Mouse (Mus musculus): ENCODE measurements around the gene M1ap. TPM values are rescaled to one million over a fixed set of nuclear protein-coding genes. Genes with fewer than 3 reads are reported as not detected.

M1ap gene
- polyA plus RNA-seq, 1 experiment from 2014 or later: 0.16 TPM

DNA sequence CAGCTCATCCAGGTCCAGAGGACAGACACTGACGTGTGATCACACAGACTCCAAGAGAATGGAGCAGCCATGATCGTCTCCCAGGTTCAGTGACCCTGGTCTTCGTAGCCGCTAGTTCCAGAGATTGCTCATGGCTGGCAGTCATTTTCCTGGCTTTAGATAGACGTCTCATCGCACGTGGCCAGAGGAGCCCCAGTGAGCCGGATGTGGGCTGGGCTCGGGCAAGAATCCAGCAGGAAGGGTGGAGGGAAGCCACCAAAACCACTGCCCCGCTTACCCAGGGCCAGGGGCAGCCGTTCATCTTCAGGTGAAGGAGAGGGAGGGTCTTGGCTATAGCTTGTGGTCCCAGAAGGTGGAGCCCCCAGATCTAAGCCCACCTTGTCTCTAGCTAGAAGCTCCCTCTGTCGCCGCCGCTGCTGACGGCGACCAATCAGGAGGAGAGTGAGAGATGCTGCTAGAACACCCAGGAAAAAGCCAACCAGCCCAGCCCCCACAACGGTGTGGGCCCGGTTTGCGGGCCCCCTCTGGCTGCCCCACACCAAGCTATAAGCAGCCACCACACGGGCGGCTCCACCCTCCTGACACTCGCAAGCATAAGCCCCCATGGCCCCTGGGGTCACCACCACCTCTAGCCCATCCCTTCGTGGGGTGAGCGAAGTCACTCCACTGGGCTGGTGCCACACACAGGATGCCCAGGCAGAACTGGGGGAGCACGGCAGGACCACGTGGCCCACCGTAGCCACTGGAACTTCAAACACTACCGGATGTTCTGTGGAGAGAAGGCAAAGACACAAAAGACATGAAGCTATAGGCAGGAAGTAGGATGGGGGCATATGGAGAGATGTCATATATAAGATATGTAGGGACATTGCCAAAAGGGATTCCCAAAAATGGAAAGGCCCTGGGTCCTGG, 33.1 kb upstream of the M1ap start:
- Histone ChIP-seq H3K9me3 (ENCODE audit: control insufficient read depth, low read length) (no peaks in the 10 kb centered on the region), H3K9ac (no peak overlapping the region), H3K4me2 (replicated peaks) (no peak overlapping the region), H3K27ac (no peak overlapping the region), H3K4me1 (replicated peaks; ENCODE audit: control insufficient read depth, insufficient read depth, low read length) (no peaks in the 10 kb centered on the region), H3K36me3 (replicated peaks; ENCODE audit: control insufficient read depth, insufficient read depth) (peaks cover 38% of the 10 kb centered on the region), H3K4me3 (replicated peaks; ENCODE audit: low read length) (no peak overlapping the region), H3K27me3 (ENCODE audit: control insufficient read depth, insufficient read depth, low read length) (no peaks in the 10 kb centered on the region)
- ATAC-seq (ENCODE audit: low FRiP score) (no peak), DNase-seq (ENCODE audit: low spot score) (no peak)
- WGBS: 83% methylated on average over 28 of the region's 28 CpGs

- H3K9me3 ChIP-seq (ENCODE audit: control insufficient read depth, low read length): no peaks in the 10 kb centered on the region
- H3K36me3 ChIP-seq (replicated peaks; ENCODE audit: control insufficient read depth, insufficient read depth): peaks cover 51% of the 10 kb centered on the region
Observed at GRCm38 (mm10) chr6:82915889-82916288, 30.8 kb upstream of the M1ap start.

GRCm38 (mm10) chr6:82916459-82916858, 30.2 kb upstream of the M1ap start:
- Histone ChIP-seq H3K9ac (no peak overlapping the region), H3K27ac (no peak overlapping the region), H3K4me1 (replicated peaks; ENCODE audit: control insufficient read depth, insufficient read depth, low read length) (no peaks in the 10 kb centered on the region), H3K27me3 (ENCODE audit: control insufficient read depth, insufficient read depth, low read length) (no peaks in the 10 kb centered on the region), H3K36me3 (replicated peaks; ENCODE audit: control insufficient read depth, insufficient read depth) (peaks cover 51% of the 10 kb centered on the region), H3K4me2 (replicated peaks) (no peak overlapping the region), H3K4me3 (replicated peaks; ENCODE audit: low read length) (no peak overlapping the region), H3K9me3 (ENCODE audit: control insufficient read depth, low read length) (no peaks in the 10 kb centered on the region)
- ATAC-seq (ENCODE audit: low FRiP score) (no peak), DNase-seq (ENCODE audit: low spot score) (no peak)
- WGBS: 86% methylated on average over 4 of the region's 4 CpGs

More at GRCm38 (mm10) chr6:82915889-82916288, 30.8 kb upstream of the M1ap start:
- 16% methylated on average over 3 of the region's 3 CpGs for WGBS
- Histone ChIP-seq H3K27me3 (ENCODE audit: control insufficient read depth, insufficient read depth, low read length) (no peaks in the 10 kb centered on the region), H3K4me2 (replicated peaks) (no peak overlapping the region), H3K9ac (no peak overlapping the region), H3K4me1 (replicated peaks; ENCODE audit: control insufficient read depth, insufficient read depth, low read length) (no peaks in the 10 kb centered on the region), H3K4me3 (replicated peaks; ENCODE audit: low read length) (no peak overlapping the region), H3K27ac (no peak overlapping the region)
- DNase-seq (ENCODE audit: low spot score) (peak; percentile 56), ATAC-seq (ENCODE audit: low FRiP score) (no peak)

DNA sequence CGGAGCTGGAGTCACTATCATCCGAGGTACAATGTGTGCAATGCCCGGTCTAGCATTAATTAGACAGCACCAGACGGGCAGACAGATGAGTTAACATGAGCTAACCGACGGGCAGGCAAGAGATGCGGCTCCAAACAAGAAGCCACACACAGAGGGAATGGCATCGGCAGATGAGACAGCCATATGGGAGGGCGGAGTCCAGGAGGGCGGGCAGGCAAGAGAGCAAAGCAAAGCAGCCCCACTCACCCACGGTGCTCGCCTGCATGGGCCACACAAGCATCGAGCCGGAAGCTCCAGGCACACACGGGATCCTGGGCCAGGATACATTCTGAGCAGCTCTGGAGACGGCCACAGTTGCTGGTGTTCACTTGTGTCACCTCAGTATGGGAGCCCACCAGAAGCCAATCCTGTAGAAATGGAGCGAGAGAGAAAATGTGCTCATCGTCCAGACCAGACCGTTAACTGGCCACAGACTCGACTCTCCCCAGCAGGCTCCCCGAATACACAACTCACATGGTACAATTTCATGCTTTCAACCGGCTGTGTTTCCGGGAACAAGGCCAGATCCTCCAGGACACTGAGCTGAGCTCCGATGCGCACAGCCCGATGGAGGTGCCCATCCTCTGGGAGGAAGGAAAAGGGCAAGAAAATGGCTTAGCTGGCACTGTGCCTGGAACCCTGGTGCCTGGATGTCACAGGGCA, 29.5 kb upstream of the M1ap start:
- WGBS: 64% methylated on average over 26 of the region's 26 CpGs
- peaks cover 56% of the 10 kb centered on the region for H3K36me3 ChIP-seq (replicated peaks; ENCODE audit: control insufficient read depth, insufficient read depth)
- H3K27me3 ChIP-seq (ENCODE audit: control insufficient read depth, insufficient read depth, low read length): no peaks in the 10 kb centered on the region
- ATAC-seq (ENCODE audit: low FRiP score) (peak; percentile 53), DNase-seq (ENCODE audit: low spot score) (peak; percentile 39)
- no peak overlapping the region for H3K4me2 ChIP-seq (replicated peaks)
- H3K27ac ChIP-seq: 0 out of 2 replicates have a peak overlapping the region, but pooled peaks have one; percentile 7
- no peaks in the 10 kb centered on the region for H3K9me3 ChIP-seq (ENCODE audit: control insufficient read depth, low read length)
- H3K4me1 ChIP-seq (replicated peaks; ENCODE audit: control insufficient read depth, insufficient read depth, low read length): no peaks in the 10 kb centered on the region
- H3K9ac ChIP-seq: no peak overlapping the region
- no peak overlapping the region for H3K4me3 ChIP-seq (replicated peaks; ENCODE audit: low read length)

DNA sequence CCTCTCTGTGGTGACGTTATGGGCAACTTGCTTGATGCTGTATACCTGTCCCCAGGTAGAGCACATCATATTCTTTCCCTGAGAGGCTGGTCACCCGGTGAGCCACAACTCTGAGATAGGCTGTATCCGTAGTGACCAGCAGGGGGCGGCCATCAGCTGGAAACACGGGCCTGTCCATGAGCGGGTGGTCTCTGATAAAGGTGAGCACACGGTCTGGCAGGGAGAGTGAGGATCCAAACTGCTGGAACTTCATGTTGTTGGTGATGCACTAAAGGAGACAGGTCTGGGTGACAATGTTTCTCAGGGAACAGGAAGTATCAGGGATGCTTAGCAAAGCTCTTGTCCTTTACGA, 28.9 kb upstream of the M1ap start:
- WGBS: 18% methylated on average over 8 of the region's 8 CpGs
- DNase-seq (ENCODE audit: low spot score) (peak; percentile 57), ATAC-seq (ENCODE audit: low FRiP score) (peak; percentile 58)
- Histone ChIP-seq H3K9ac (no peak overlapping the region), H3K36me3 (replicated peaks; ENCODE audit: control insufficient read depth, insufficient read depth) (peaks cover 60% of the 10 kb centered on the region), H3K4me2 (replicated peaks) (no peak overlapping the region), H3K4me1 (replicated peaks; ENCODE audit: control insufficient read depth, insufficient read depth, low read length) (no peaks in the 10 kb centered on the region), H3K27ac (no peak overlapping the region), H3K9me3 (ENCODE audit: control insufficient read depth, low read length) (no peaks in the 10 kb centered on the region), H3K27me3 (ENCODE audit: control insufficient read depth, insufficient read depth, low read length) (no peaks in the 10 kb centered on the region), H3K4me3 (replicated peaks; ENCODE audit: low read length) (no peak overlapping the region)

DNA sequence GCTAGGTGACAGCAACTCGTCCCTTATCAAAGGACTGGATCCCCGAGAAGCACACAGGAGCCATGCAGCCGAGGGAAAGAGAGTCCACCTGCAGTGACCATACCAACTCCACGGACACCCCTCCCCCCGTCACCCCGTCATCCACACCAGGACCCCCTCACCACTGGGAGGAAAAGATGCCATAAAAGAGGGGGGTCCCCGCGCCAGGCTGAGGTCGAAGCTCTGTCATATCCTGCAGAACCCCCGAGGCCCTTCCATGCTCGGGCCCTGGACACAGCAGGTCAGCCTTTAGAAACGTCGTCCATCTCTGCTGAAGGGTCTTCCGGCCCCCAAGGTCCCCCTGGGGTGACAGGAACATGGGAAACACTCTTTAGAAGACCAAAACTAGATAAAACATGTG, 28.3 kb upstream of the M1ap start:
- no peaks in the 10 kb centered on the region for H3K9me3 ChIP-seq (ENCODE audit: control insufficient read depth, low read length)
- no peak overlapping the region for H3K4me3 ChIP-seq (replicated peaks; ENCODE audit: low read length)
- no peaks in the 10 kb centered on the region for H3K27me3 ChIP-seq (ENCODE audit: control insufficient read depth, insufficient read depth, low read length)
- DNase-seq (ENCODE audit: low spot score) (no peak), ATAC-seq (ENCODE audit: low FRiP score) (no peak)
- H3K4me1 ChIP-seq (replicated peaks; ENCODE audit: control insufficient read depth, insufficient read depth, low read length): no peaks in the 10 kb centered on the region
- H3K9ac ChIP-seq: no peak overlapping the region
- H3K4me2 ChIP-seq (replicated peaks): no peak overlapping the region
- H3K27ac ChIP-seq: no peak overlapping the region
- H3K36me3 ChIP-seq (replicated peaks; ENCODE audit: control insufficient read depth, insufficient read depth): peaks cover 58% of the 10 kb centered on the region
- 87% methylated on average over 14 of the region's 14 CpGs for WGBS

DNA sequence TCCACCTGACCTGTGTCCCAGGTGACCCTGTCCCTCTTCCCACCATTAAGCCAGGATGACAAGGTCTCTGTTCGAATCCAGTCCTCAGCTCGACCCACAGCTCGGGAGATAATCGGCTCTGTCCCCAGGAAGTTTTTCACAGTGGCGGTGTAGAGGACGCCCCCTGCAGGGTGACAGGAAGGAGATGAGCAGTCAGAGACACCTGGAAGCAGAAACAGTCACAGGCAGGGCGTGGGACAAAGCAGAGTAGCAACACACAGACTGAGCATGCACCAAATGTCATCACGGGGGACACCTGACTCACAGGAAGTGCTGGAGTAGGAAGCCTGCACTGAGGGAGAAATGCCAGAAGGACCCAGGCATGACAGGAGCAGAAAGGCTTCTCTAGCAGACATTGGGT, 27.2 kb upstream of the M1ap start:
- no peaks in the 10 kb centered on the region for H3K4me1 ChIP-seq (replicated peaks; ENCODE audit: control insufficient read depth, insufficient read depth, low read length)

DNA sequence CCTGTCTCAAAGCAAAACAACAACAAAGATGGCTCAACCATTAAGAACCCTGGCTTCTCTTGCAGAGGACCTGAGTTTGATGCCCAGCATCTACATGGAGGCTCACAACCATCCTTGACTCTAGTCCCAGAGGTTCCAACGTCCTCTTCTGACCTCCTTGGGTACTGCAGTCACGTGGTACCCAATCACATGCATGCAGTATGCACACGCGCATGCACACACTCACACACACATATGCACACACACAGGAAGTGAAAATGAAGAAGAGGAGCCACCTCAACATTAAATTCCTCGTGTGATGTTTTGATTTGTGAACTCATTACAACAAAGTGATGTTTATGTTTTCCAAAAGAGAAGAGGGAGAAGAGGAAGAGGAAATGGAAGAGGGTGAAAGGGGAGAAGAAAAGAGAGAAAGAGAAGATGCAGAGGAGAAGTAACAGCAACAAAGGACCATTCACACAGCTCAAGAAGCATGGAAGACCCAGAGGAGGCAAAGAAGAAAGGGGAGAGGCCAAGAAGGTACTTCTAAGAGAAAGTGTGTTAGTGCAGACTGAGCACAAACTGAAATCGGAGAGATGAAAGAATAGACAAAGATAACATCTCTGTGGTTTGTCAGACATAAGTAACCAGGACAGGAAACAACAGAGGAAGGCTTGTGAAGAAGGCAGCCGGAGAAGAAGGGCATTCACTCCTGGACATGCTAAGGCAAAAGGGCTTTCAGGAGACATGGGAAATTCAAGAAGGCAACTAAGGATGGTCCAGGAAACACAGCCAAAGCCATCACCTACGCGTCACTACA, 25.1 kb upstream of the M1ap start:
- DNase-seq (ENCODE audit: low spot score) (no peak), ATAC-seq (ENCODE audit: low FRiP score) (no peak)
- 81% methylated on average over 9 of the region's 9 CpGs for WGBS
- H3K36me3 ChIP-seq (replicated peaks; ENCODE audit: control insufficient read depth, insufficient read depth): peaks cover 58% of the 10 kb centered on the region
- no peak overlapping the region for H3K4me3 ChIP-seq (replicated peaks; ENCODE audit: low read length)
- no peak overlapping the region for H3K9ac ChIP-seq
- H3K27me3 ChIP-seq (ENCODE audit: control insufficient read depth, insufficient read depth, low read length): no peaks in the 10 kb centered on the region
- no peak overlapping the region for H3K4me2 ChIP-seq (replicated peaks)
- H3K27ac ChIP-seq: no peak overlapping the region
- H3K4me1 ChIP-seq (replicated peaks; ENCODE audit: control insufficient read depth, insufficient read depth, low read length): no peaks in the 10 kb centered on the region
- H3K9me3 ChIP-seq (ENCODE audit: control insufficient read depth, low read length): 0 out of 2 replicates have a peak, but pooled peaks cover 7% of the 10 kb centered on the region

More for the DNA sequence above, 27.2 kb upstream of the M1ap start:
- Histone ChIP-seq H3K36me3 (replicated peaks; ENCODE audit: control insufficient read depth, insufficient read depth) (peaks cover 64% of the 10 kb centered on the region), H3K4me3 (replicated peaks; ENCODE audit: low read length) (no peak overlapping the region), H3K27ac (no peak overlapping the region), H3K9ac (no peak overlapping the region), H3K27me3 (ENCODE audit: control insufficient read depth, insufficient read depth, low read length) (no peaks in the 10 kb centered on the region), H3K4me2 (replicated peaks) (no peak overlapping the region), H3K9me3 (ENCODE audit: control insufficient read depth, low read length) (0 out of 2 replicates have a peak, but pooled peaks cover 7% of the 10 kb centered on the region)
- WGBS: 68% methylated on average over 8 of the region's 8 CpGs
- ATAC-seq (ENCODE audit: low FRiP score) (no peak), DNase-seq (ENCODE audit: low spot score) (no peak)

GRCm38 (mm10) chr6:82925005-82925404, 21.7 kb upstream of the M1ap start:
- Histone ChIP-seq H3K4me3 (replicated peaks; ENCODE audit: low read length) (no peak overlapping the region), H3K4me2 (replicated peaks) (no peak overlapping the region), H3K36me3 (replicated peaks; ENCODE audit: control insufficient read depth, insufficient read depth) (peaks cover 35% of the 10 kb centered on the region), H3K9ac (no peak overlapping the region), H3K27me3 (ENCODE audit: control insufficient read depth, insufficient read depth, low read length) (no peaks in the 10 kb centered on the region), H3K4me1 (replicated peaks; ENCODE audit: control insufficient read depth, insufficient read depth, low read length) (no peaks in the 10 kb centered on the region), H3K27ac (no peak overlapping the region), H3K9me3 (ENCODE audit: control insufficient read depth, low read length) (0 out of 2 replicates have a peak, but pooled peaks cover 7% of the 10 kb centered on the region)
- no peak for ATAC-seq (ENCODE audit: low FRiP score)
- 59% methylated on average over 3 of the region's 3 CpGs for WGBS
- DNase-seq (ENCODE audit: low spot score): no peak
